Mouse (Mus musculus) CD4-positive helper T cell, adult 2 months (primary cell): ENCODE measurements around the gene Eng.

ENCODE experiments used
- DNase-seq: peaks from one replicate; pipeline ENCODE4 v3.0.0-alpha.2; 2012; ENCODE audit warnings: low read depth, missing footprints, low spot score

The Eng gene

GRCm38 (mm10) chr2:32680961-32681650, 34.7 kb downstream of the Eng start:
- DNase-seq = no peak

- DNase-seq = no peak
Observed at GRCm38 (mm10) chr2:32681754-32682153, 35.4 kb downstream of the Eng start.

DNA sequence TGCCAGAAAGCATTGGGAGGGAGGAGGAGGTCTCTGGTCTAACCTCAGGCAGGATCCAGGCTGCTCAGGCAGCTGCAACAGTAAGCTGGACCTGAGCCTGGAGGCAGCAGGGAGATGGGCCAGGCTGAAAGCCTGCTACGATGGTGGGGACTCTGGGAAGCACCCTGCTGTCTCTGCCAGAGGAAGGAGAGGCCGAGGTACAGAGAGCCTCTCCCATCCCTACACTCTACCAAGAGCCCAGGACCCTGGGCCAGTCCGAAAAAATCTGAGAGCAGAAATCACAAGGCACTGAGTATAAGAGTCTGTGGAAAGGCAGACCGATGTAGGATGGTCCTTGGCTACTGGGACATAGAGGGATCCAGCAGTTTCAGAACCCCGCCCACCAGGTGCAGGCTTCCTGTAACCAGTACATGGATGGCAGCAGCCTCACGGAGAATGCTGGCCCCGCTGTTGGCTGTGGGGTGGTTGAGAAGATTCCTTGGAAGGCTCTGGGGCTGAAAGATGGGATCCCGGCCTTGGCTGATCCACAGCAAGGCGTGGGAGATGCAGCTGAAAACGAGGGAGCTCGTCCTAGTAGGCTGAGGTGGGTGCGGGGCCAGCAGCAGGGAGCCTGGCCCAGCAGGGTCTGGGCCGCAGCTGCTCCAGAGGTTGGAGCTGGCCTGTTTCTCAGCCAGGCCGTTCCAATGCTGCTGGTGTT, 36.5 kb downstream of the Eng start:
- DNase-seq = no peak

- no peak for DNase-seq
Observed at GRCm38 (mm10) chr2:32683701-32684100, 37.3 kb downstream of the Eng start.

GRCm38 (mm10) chr2:32684681-32685428, 38.5 kb downstream of the Eng start:
- no peak for DNase-seq

DNA sequence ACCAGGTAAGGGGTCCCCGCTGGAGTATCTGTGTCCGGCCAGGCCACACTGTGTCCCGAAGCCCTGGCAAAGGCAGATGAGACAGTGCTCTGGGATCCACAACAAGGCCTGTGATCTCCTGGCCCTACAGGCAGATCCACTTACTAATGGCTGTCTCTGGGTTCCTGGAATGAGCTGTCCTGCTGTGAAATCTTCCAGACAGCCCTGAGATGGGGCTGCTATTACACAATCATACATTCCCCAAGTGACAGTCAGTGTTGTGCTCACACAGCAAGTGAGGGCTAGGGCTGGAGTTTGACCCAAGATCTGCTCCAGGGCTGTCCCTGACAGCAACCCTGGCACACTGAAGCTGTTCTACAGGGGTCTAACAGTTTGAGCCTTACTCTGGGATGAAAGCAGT, 39.4 kb downstream of the Eng start:
- no peak for DNase-seq

GRCm38 (mm10) chr2:32686640-32687039, 40.2 kb downstream of the Eng start:
- no peak for DNase-seq

DNA sequence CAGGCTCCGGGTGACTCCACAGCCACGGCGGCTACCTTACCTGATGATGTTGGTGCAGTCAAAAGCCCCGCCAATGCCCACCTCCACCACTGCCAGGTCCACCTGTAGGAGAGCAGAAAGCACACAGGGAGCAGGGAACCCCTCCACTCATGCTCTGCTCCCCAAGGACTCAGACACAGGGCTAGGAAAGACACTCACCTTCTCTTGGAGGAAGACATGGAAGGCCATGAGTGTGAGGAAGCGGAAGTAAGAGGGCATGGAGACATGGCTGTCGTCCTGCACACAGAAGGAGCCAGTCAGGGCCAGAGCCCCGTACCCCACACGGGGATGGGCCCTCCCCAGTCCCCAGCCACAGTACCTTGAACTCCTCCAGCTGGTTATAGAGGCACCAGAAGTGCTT, 41.2 kb downstream of the Eng start:
- DNase-seq = no peak

DNA sequence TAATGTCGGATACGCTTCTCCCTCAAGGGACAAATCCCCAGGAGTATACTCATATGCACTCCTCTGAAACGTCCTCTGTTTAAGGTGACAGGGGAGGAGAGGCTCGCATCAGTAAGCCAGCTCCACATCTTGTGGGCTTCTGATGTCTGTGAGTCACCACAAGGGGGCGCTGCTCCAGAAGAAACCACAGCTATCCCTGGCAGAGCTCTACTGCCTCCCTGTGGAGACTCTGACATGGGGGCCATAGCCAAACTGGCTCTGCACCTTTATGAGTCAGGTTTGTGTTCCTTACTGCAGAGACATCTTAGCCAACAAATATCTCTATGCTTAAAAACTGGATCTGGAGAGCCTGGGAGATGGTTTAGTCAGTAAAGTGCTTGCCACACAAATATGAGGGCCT, 43.0 kb downstream of the Eng start:
- peak; percentile 89 for DNase-seq

GRCm38 (mm10) chr2:32691041-32691440, 44.6 kb downstream of the Eng start:
- no peak for DNase-seq

- DNase-seq = no peak
Observed at GRCm38 (mm10) chr2:32692496-32692895, 46.1 kb downstream of the Eng start.

DNA sequence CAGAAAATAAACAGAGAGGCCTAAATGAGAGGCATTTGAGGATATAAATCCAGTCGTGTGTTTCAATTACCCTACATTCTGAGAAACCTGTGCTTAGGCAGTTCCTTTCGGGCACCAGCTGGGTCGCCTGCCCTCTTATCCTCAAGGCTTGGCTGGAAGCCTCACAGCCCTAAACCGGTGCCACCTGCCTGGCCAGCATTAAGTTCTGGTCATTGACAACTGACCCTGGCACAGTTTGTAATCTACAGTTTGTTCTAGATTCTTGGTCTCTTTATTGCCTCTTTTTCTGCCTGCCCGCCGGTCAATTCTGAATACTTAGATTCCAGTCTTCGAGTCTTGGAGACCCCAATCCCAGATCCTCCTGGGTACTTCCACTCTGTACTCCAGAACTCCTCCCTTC, 46.9 kb downstream of the Eng start:
- DNase-seq = no peak

DNA sequence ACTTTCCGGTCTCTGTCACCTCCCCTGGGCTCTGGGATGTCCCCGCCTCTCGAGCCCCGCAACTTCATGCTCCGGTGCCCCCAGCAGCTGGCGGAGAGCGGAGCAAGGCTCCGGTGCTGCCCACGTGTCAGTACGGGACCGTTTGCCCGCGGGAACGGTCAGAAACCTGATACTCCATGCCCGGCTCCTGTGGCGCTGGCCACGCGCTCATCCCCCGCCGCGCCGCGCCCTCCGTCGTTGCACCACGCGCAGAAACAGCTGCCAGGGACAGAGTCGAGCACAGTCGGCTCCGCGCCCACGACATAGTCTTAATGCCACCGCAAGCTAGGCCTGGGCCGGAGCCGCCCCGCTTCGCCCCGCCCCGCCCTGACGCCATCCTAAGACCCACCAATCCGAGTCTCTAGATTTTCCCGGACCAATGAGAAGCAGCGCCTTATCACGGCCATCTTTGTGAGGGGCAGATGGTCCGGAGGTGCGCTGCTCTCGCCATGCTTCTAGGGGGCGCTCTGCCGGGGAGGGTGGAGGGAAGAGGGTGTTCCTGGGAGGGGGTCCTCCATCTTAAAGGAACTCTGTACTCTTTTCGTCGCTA, 47.5 kb downstream of the Eng start:
- DNase-seq = peak; percentile 98

DNA sequence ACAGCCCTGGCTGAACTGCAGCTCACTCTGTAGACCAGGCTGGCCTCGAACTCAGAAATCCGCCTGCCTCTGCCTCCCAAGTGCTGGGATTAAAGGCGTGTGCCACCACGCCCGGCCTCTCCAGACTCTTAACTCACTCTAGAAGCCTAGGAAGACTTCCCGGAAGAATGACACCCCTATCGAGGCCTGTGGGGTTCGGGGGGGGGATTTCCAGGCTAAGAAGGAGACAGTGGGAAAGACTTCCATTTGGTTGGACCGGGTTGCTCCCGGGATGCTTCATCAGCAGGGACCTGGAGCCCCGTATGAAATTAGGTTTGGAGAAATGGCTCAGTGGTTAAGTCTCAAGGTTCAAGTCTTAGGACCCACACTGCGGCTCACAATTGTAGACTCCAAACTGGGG, 48.3 kb downstream of the Eng start:
- no peak for DNase-seq

DNA sequence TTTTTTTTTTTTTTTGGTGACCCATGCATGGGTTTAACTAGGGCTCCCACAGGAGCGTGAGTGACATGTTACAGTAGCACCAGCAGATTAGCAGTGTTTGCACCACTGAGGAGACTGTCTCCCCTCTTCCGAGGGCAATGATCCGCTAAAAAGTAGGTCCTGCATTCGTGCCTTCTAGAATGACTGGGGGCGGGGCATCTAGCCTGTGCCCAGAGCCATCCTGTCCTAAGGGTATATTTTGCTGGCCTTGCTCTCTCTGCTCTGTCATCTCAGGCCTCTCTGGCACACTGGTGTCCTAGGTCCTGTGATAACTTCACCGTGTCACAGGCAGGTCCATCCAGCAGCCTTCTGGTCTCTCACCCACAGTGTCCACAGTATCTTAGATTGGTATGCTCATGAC, 53.3 kb downstream of the Eng start:
- no peak for DNase-seq

GRCm38 (mm10) chr2:32700966-32701743, 54.8 kb downstream of the Eng start:
- no peak for DNase-seq

DNA sequence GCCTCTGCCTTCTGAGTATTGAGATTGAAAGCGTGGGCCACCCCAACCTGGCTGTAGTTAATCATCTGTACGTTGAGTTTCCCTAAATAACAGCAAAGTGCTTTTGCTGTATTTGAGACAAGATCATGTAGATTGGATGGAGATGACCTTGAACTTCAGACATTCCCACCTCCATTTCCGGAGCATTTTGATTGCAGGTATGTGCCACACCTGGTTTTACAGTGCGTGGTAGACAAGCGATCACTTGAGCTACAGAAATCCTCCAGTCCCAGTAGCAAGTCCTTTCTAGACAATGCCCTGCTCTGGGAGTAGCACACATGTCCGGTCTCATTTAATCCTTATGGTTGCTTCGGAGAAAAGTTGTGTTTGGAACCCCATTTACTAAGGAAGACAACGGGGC, 56.7 kb downstream of the Eng start:
- no peak for DNase-seq

GRCm38 (mm10) chr2:32704021-32704421, 57.6 kb downstream of the Eng start, which contains the start of gene Fpgs:
Fpgs (minus strand) TSS chr2:32704145.
- no peak for DNase-seq

- no peak for DNase-seq
Observed at GRCm38 (mm10) chr2:32705018-32705417, 58.6 kb downstream of the Eng start.

DNA sequence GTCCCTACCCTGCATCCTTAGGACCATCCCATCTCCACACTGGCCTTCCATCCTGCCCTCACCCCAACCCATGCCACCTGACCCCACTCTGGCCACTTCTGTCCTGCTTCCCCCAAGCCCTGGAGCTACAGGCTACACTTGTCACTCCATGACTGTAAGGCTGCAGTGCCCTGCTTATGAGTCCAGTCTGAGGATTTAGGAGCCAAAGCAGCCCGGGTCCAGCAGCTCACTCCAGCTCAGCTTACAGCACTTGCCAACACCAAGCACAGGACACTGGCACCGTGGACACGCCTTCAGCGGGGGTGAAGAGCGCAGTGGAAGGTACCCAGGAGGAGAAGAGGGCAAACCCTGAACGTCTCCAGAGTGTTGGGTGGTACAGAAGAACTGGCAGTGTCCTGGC, 60.6 kb downstream of the Eng start:
- no peak for DNase-seq

DNA sequence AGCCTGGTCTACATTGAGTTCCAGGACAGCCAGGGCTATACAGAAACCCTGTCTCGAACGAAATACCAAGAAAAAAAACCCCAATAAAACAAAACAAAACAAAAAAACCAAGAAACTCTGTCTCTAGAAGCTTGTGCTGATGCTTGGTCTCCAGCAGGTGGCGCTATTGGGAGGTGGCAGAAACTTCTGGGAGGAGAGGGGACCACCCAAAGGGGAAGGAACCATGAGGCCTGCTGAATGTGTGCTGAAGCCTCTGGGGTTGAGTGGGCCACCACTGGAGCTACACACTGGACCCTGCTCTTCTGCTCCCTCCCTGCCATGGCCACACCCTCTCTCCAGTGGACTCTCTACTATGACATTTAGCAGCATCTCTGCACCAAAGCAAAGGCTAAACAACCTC, 62.2 kb downstream of the Eng start:
- peak; percentile 70 for DNase-seq
